Mouse (Mus musculus) embryonic facial prominence, embryonic 15.5 days (tissue): ENCODE data around the gene Slc22a18. TPM values are rescaled to one million over a fixed set of nuclear protein-coding genes. Genes with fewer than 3 reads are reported as not detected.

ENCODE experiments used
- ATAC-seq: fragments of 200-750 bp; cut with Nextera tagmentation; 2 replicates; pipeline ENCODE4 v1.8.0; 2017; ENCODE audit warnings: low read depth, moderate TSS enrichment; ENCODE audit not compliant: insufficient number of reproducible peaks, low FRiP score, low TSS enrichment
- H3K27ac ChIP-seq: fragments of 300-500 bp; sonication (generic); replicated peaks from 2 replicates; pipeline ENCODE4 v1.5.1; 2015; ENCODE audit warnings: mild to moderate bottlenecking, inconsistent platforms
- H3K27me3 ChIP-seq: fragments of 300-500 bp; sonication (generic); 2 replicates; pipeline ENCODE4 v1.6.1; 2015; ENCODE audit warnings: inconsistent platforms
- H3K36me3 ChIP-seq: fragments of 300-500 bp; sonication (generic); 2 replicates; pipeline ENCODE4 v1.6.1; 2015; ENCODE audit warnings: mild to moderate bottlenecking, inconsistent platforms
- H3K4me1 ChIP-seq: fragments of 300-500 bp; sonication (generic); 2 replicates; pipeline ENCODE4 v1.6.1; 2015; ENCODE audit warnings: inconsistent platforms
- H3K4me2 ChIP-seq: fragments of 300-500 bp; sonication (generic); replicated peaks from 2 replicates; pipeline ENCODE4 v1.6.1; 2015; ENCODE audit warnings: mild to moderate bottlenecking, inconsistent platforms
- H3K4me3 ChIP-seq: fragments of 300-500 bp; sonication (generic); replicated peaks from 2 replicates; pipeline ENCODE4 v1.5.1; 2015; ENCODE audit warnings: mild to moderate bottlenecking, inconsistent platforms
- H3K9ac ChIP-seq: fragments of 300-500 bp; sonication (generic); 2 replicates; pipeline ENCODE4 v1.6.1; 2015; ENCODE audit warnings: inconsistent platforms
- H3K9me3 ChIP-seq: fragments of 300-500 bp; sonication (generic); replicated peaks from 2 replicates; pipeline ENCODE4 v1.6.1; 2016; ENCODE audit warnings: inconsistent platforms
- WGBS: fragments of 180-500 bp; shearing (Covaris S2); methylation state at CpG from one replicate; pipeline ENCODE4 v1.1.7; 2015; 5-methylcytosine and 5-hydroxymethylcytosine counted together
- polyA plus RNA-seq: library from polyadenylated mRNA; unstranded; fragments of >200 nt; fragmentation: Nextera tagmentation; extraction: Ambion mirVana; gene quantifications from 2 replicates; pipeline ENCODE4 v1.2.1, GENCODE M21; 2015

Gene Slc22a18
- polyA plus RNA-seq, 1 experiment from 2014 or later = 4.0 TPM

GRCm38 (mm10) chr7:143445651-143446460 is 27.7 kb upstream of the Slc22a18 start:
- peak overlapping the region; percentile 36 for H3K4me3 ChIP-seq
- H3K27me3 ChIP-seq = peaks cover 54% of the 10 kb centered on the region
- H3K9me3 ChIP-seq = no peaks in the 10 kb centered on the region
- H3K4me1 ChIP-seq = peaks cover 18% of the 10 kb centered on the region
- WGBS = 6% methylated on average over 53 of the region's 53 CpGs
- peak; percentile 39; the same call in 1 of the 2 replicates for ATAC-seq
- peak overlapping the region; percentile 68 for H3K4me2 ChIP-seq
- H3K27ac ChIP-seq = no peak overlapping the region
- H3K36me3 ChIP-seq = no peaks in the 10 kb centered on the region
- H3K9ac ChIP-seq = peak overlapping the region; percentile 26; the same call in 1 of the 2 replicates

- Histone ChIP-seq H3K27ac (no peak overlapping the region), H3K9me3 (no peaks in the 10 kb centered on the region), H3K36me3 (no peaks in the 10 kb centered on the region), H3K4me3 (no peak overlapping the region), H3K4me2 (no peak overlapping the region), H3K9ac (no peak overlapping the region), H3K27me3 (peaks cover 54% of the 10 kb centered on the region), H3K4me1 (peaks cover 18% of the 10 kb centered on the region)
- WGBS = 68% methylated on average over 2 of the region's 2 CpGs
- no peak for ATAC-seq
Observed at GRCm38 (mm10) chr7:143447130-143447529, 26.4 kb upstream of the Slc22a18 start.

GRCm38 (mm10) chr7:143458963-143459331 is 14.6 kb upstream of the Slc22a18 start:
- Histone ChIP-seq H3K4me1 (peaks cover 21% of the 10 kb centered on the region), H3K27me3 (no peaks in the 10 kb centered on the region), H3K4me2 (peak overlapping the region; percentile 51), H3K36me3 (no peaks in the 10 kb centered on the region), H3K9me3 (peaks cover 20% of the 10 kb centered on the region), H3K4me3 (peak overlapping the region; percentile 55), H3K9ac (peak overlapping the region; percentile 50), H3K27ac (peak overlapping the region; percentile 81)
- 30% methylated on average over 38 of the region's 38 CpGs for WGBS
- no peak for ATAC-seq

- H3K4me1 ChIP-seq = peaks cover 28% of the 10 kb centered on the region
- H3K4me3 ChIP-seq = peak overlapping the region; percentile 55
- peaks cover 20% of the 10 kb centered on the region for H3K9me3 ChIP-seq
- H3K9ac ChIP-seq = peak overlapping the region; percentile 50
- H3K27ac ChIP-seq = peak overlapping the region; percentile 81
- 32% methylated on average over 100 of the region's 100 CpGs for WGBS
- no peaks in the 10 kb centered on the region for H3K36me3 ChIP-seq
- H3K27me3 ChIP-seq = no peaks in the 10 kb centered on the region
- H3K4me2 ChIP-seq = peak overlapping the region; percentile 51
- no peak for ATAC-seq
Observed at GRCm38 (mm10) chr7:143459332-143460211, 14.0 kb upstream of the Slc22a18 start.

- H3K9ac ChIP-seq = peak overlapping the region; percentile 50
- H3K4me3 ChIP-seq = peak overlapping the region; percentile 55
- H3K27ac ChIP-seq = peak overlapping the region; percentile 81
- peak overlapping the region; percentile 51 for H3K4me2 ChIP-seq
- WGBS = 39% methylated on average over 60 of the region's 60 CpGs
- H3K9me3 ChIP-seq = peaks cover 20% of the 10 kb centered on the region
- ATAC-seq = no peak
- no peaks in the 10 kb centered on the region for H3K27me3 ChIP-seq
- H3K4me1 ChIP-seq = peaks cover 35% of the 10 kb centered on the region
- no peaks in the 10 kb centered on the region for H3K36me3 ChIP-seq
Observed at GRCm38 (mm10) chr7:143460217-143460834, 13.2 kb upstream of the Slc22a18 start.

GRCm38 (mm10) chr7:143460874-143461273 is 12.7 kb upstream of the Slc22a18 start, which contains the start of gene Cdkn1c:
Gene Cdkn1c, minus strand, starts transcription at chr7:143461050.
- Histone ChIP-seq H3K9me3 (peaks cover 20% of the 10 kb centered on the region), H3K36me3 (no peaks in the 10 kb centered on the region), H3K27ac (peak within 1 kb of the TSS; percentile 81), H3K27me3 (no peaks in the 10 kb centered on the region), H3K4me1 (peaks cover 40% of the 10 kb centered on the region), H3K9ac (peak within 1 kb of the TSS; percentile 50), H3K4me3 (peak within 1 kb of the TSS; percentile 55), H3K4me2 (peak within 1 kb of the TSS; percentile 51)
- 39% methylated on average over 48 of the region's 48 CpGs for WGBS
- ATAC-seq = peak; percentile 86

- ATAC-seq = no peak; the same call in 1 of the 2 replicates
- H3K4me3 ChIP-seq = peak overlapping the region; percentile 31
- H3K4me2 ChIP-seq = peak overlapping the region; percentile 51
- H3K36me3 ChIP-seq = no peaks in the 10 kb centered on the region
- peak overlapping the region; percentile 72 for H3K27ac ChIP-seq
- WGBS = 32% methylated on average over 28 of the region's 32 CpGs
- no peaks in the 10 kb centered on the region for H3K27me3 ChIP-seq
- peaks cover 45% of the 10 kb centered on the region for H3K4me1 ChIP-seq
- no peak overlapping the region for H3K9ac ChIP-seq
- peaks cover 20% of the 10 kb centered on the region for H3K9me3 ChIP-seq
Observed at GRCm38 (mm10) chr7:143461294-143461870, 12.2 kb upstream of the Slc22a18 start.

- peaks cover 20% of the 10 kb centered on the region for H3K9me3 ChIP-seq
- no peaks in the 10 kb centered on the region for H3K27me3 ChIP-seq
- WGBS = 42% methylated on average over 11 of the region's 11 CpGs
- H3K36me3 ChIP-seq = no peaks in the 10 kb centered on the region
- peaks cover 45% of the 10 kb centered on the region for H3K4me1 ChIP-seq
- H3K4me3 ChIP-seq = no peak overlapping the region
- H3K27ac ChIP-seq = no peak overlapping the region; the same call in 1 of the 2 replicates
- no peak for ATAC-seq
- H3K4me2 ChIP-seq = peak overlapping the region; percentile 51
- H3K9ac ChIP-seq = no peak overlapping the region
Observed at GRCm38 (mm10) chr7:143461920-143462319, 11.6 kb upstream of the Slc22a18 start.

GRCm38 (mm10) chr7:143462516-143462915 is 11.0 kb upstream of the Slc22a18 start:
- Histone ChIP-seq H3K9me3 (peaks cover 20% of the 10 kb centered on the region), H3K9ac (no peak overlapping the region), H3K4me1 (peaks cover 46% of the 10 kb centered on the region), H3K4me3 (no peak overlapping the region), H3K27me3 (no peaks in the 10 kb centered on the region), H3K27ac (no peak overlapping the region), H3K4me2 (no peak overlapping the region), H3K36me3 (no peaks in the 10 kb centered on the region)
- no peak for ATAC-seq
- 67% methylated on average over 5 of the region's 5 CpGs for WGBS

GRCm38 (mm10) chr7:143463865-143464415 is 9.6 kb upstream of the Slc22a18 start:
- H3K36me3 ChIP-seq = no peaks in the 10 kb centered on the region
- H3K4me1 ChIP-seq = peaks cover 51% of the 10 kb centered on the region
- 37% methylated on average over 11 of the region's 11 CpGs for WGBS
- H3K9me3 ChIP-seq = peaks cover 20% of the 10 kb centered on the region
- no peaks in the 10 kb centered on the region for H3K27me3 ChIP-seq
- H3K4me3 ChIP-seq = no peak overlapping the region
- H3K9ac ChIP-seq = no peak overlapping the region
- peak overlapping the region; percentile 85 for H3K27ac ChIP-seq
- no peak for ATAC-seq
- 0 out of 2 replicates have a peak overlapping the region, but pooled peaks have one; percentile 15 for H3K4me2 ChIP-seq
